25 mouse cellular contexts compared by ENCODE assay signal in the genomic region with DNA sequence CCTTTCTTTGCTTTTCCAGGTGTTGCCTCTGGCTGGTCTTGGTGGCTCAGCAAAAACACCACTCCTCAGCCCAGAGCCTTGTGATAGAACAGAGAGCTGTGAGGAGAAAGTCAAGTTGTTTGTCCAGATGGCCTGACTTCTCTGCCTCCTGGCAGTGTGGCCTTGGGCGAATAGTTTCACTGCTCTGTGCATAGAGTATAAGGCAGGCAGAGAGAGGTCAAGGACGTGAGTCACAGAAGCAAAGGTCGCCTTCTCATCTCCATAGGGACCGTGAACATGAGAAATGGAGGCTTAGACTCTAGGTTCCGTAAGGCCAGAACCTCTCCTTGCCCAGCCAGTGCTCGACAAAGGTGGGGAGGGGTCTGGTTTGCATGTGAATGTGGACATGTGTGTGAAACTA. TPM values are rescaled to one million over a fixed set of nuclear protein-coding genes. Genes with fewer than 3 reads are reported as not detected.
DNase-seq lines count a peak whose midpoint lies in the region; ATAC-seq lines count a peak whose summit lies in the region.
"Had no signal": no experiment of that assay in that cellular context is flagged by ENCODE, and none has a peak within 500 bp of the region (broad histone marks: within the 10 kb centered on the region; RNA-seq: fewer than 3 reads in every experiment).

No protein-coding gene starts in this region.

- peak; percentile 60 to 77 for DNase-seq in adrenal gland, adult (ENCODE audit: inconsistent age in 2 of 2, low spot score in 1 of 2)
- no peak for DNase-seq in adrenal gland, postnatal 14 days
- DNase-seq in adrenal gland, postnatal 25 days = peak; percentile 16
- no peak for DNase-seq in adrenal gland, adult 18-20 months (ENCODE audit: low spot score in 2 of 2)
- DNase-seq in midbrain, embryonic 11.5 days (ENCODE audit: low spot score, missing footprints) = peak; percentile 28
- no peak for DNase-seq in midbrain, embryonic 14.5 days
- DNase-seq: B cell, adult 2 months; cerebellum, adult 11-12 months; cerebellum, adult 2 months; cerebellum, adult 9-10 months; cerebellum, postnatal 10 days; cerebellum, postnatal 25 days; forebrain, postnatal 0 days had no signal

- no peaks in the 10 kb centered on the region for H3K36me3 ChIP-seq in midbrain, embryonic 11.5 days (ENCODE audit: control insufficient read depth, insufficient read depth, low read length)
- no peaks in the 10 kb centered on the region for H3K36me3 ChIP-seq in midbrain, embryonic 14.5 days (ENCODE audit: control insufficient read depth, insufficient read depth, low read length)
- H3K36me3 ChIP-seq: embryonic facial prominence, embryonic 10.5 days; embryonic facial prominence, embryonic 12.5 days; forebrain, embryonic 10.5 days; forebrain, embryonic 12.5 days; G1E had no signal

- H3K27me3 ChIP-seq in midbrain, embryonic 11.5 days (ENCODE audit: control insufficient read depth, insufficient read depth, low read length) = peaks cover 3% of the 10 kb centered on the region; the same call in 1 of the 2 replicates
- H3K27me3 ChIP-seq in midbrain, embryonic 14.5 days (ENCODE audit: control insufficient read depth, insufficient read depth, low read length) = peaks cover 14% of the 10 kb centered on the region; the same call in 1 of the 2 replicates
- H3K27me3 ChIP-seq: CH12.LX, Patski had no signal

- WGBS in midbrain, embryonic 11.5 days = 61% methylated on average over 6 of the region's 6 CpGs
- WGBS in midbrain, embryonic 14.5 days = 73% methylated on average over 6 of the region's 6 CpGs

- H3K9me3 ChIP-seq in midbrain, embryonic 11.5 days (ENCODE audit: control insufficient read depth, low read length) = no peaks in the 10 kb centered on the region
- no peaks in the 10 kb centered on the region for H3K9me3 ChIP-seq in midbrain, embryonic 14.5 days (ENCODE audit: control insufficient read depth, low read length)
- H3K9me3 ChIP-seq: embryonic facial prominence, embryonic 12.5 days; forebrain, embryonic 10.5 days; forebrain, embryonic 12.5 days; G1E had no signal

- H3K4me2 ChIP-seq in midbrain, embryonic 11.5 days = no peak overlapping the region
- H3K4me2 ChIP-seq in midbrain, embryonic 14.5 days (ENCODE audit: low read length) = no peak overlapping the region
- H3K4me2 ChIP-seq: embryonic facial prominence, embryonic 12.5 days; forebrain, embryonic 12.5 days had no signal

- no peak for ATAC-seq in midbrain, embryonic 11.5 days (ENCODE audit: low FRiP score)
- no peak for ATAC-seq in midbrain, embryonic 14.5 days (ENCODE audit: low FRiP score, low TSS enrichment)
- ATAC-seq in erythroblast, adult 5-6 weeks (replicated peaks; ENCODE audit: low FRiP score, poor library complexity, severe bottlenecking) = no peak
- ATAC-seq: activated CD4-positive, CD25-positive, alpha-beta regulatory T cell, adult 4 months; CD4-positive, CD25-positive, alpha-beta regulatory T cell, adult 4 months; forebrain, embryonic 14.5 days; forebrain, postnatal 0 days; Patski had no signal

- H3K4me1 ChIP-seq in midbrain, embryonic 11.5 days (ENCODE audit: control insufficient read depth, insufficient read depth, low read length) = no peaks in the 10 kb centered on the region
- no peaks in the 10 kb centered on the region; the same call in 1 of the 2 replicates for H3K4me1 ChIP-seq in midbrain, embryonic 14.5 days (ENCODE audit: control insufficient read depth, insufficient read depth, low read length)
- H3K4me1 ChIP-seq: embryonic facial prominence, embryonic 12.5 days had no signal

- H3K9ac ChIP-seq in midbrain, embryonic 11.5 days (ENCODE audit: low read length) = no peak overlapping the region
- no peak overlapping the region for H3K9ac ChIP-seq in midbrain, embryonic 14.5 days (replicated peaks; ENCODE audit: low read length)
- H3K9ac ChIP-seq: embryonic facial prominence, embryonic 12.5 days; forebrain, embryonic 12.5 days; forebrain, postnatal 0 days had no signal

- no peak overlapping the region for H3K27ac ChIP-seq in midbrain, embryonic 11.5 days (ENCODE audit: low read depth, low read length)
- no peak overlapping the region for H3K27ac ChIP-seq in midbrain, embryonic 14.5 days (replicated peaks; ENCODE audit: low read depth, low read length)
- H3K27ac ChIP-seq: embryonic facial prominence, embryonic 10.5 days; embryonic facial prominence, embryonic 12.5 days; forebrain, embryonic 10.5 days; forebrain, embryonic 12.5 days had no signal

- no peak overlapping the region for H3K4me3 ChIP-seq in midbrain, embryonic 11.5 days (ENCODE audit: low read depth, low read length)
- H3K4me3 ChIP-seq in midbrain, embryonic 14.5 days (replicated peaks; ENCODE audit: low read depth, low read length) = no peak overlapping the region
- H3K4me3 ChIP-seq: embryonic facial prominence, embryonic 10.5 days; embryonic facial prominence, embryonic 12.5 days; erythroblast, embryonic 14.5 days; forebrain, embryonic 10.5 days; forebrain, embryonic 12.5 days had no signal

RNA-seq across cellular contexts. Expression of a gene that starts 3.4 kb away (rescaled TPM):
- 45.8 and 48.9 TPM in 2 replicates for total RNA-seq in adrenal gland, postnatal 14 days (2021)
- total RNA-seq in adrenal gland, postnatal 25 days (2021) = 47.3 and 60.8 TPM in 2 replicates
- 10 to 100 TPM; 53.1 to 65.4 TPM for total RNA-seq in adrenal gland, adult 18-20 months (2021)
- 34.7 and 38.3 TPM in 2 replicates for polyA plus RNA-seq in midbrain, embryonic 11.5 days (2014; fragmentation: Nextera tagmentation; extraction: Ambion mirVana)
- polyA plus RNA-seq in midbrain, embryonic 14.5 days (2014; fragmentation: Nextera tagmentation; extraction: Ambion mirVana) = 13.9 and 20.0 TPM in 2 replicates
- total RNA-seq in erythroblast, adult 5-6 weeks (2015; ENCODE audit: low replicate concordance) = 0.21 TPM in 1 of 2 replicates, not detected in the other
- total RNA-seq in erythroblast, adult 5-6 weeks (2017; ENCODE audit: low replicate concordance) = 0.28 TPM in 1 of 2 replicates, not detected in the other
- total RNA-seq: G1E had no signal
- polyA plus RNA-seq: G1E had no signal

Comparison
In these comparisons a context has a peak if more than half of its experiments do, and no peak if none do; other contexts are left out.
1. DNase-seq: peak in adrenal gland, adult (2 of 2), adrenal gland, postnatal 25 days (single experiment) and midbrain, embryonic 11.5 days (single experiment); none in adrenal gland, postnatal 14 days (single experiment), adrenal gland, adult 18-20 months (0 of 2) and midbrain, embryonic 14.5 days (single experiment).
2. RNA of a gene that starts 3.4 kb away (total RNA-seq): 53.1 to 65.4 TPM in adrenal gland, adult 18-20 months, 47.3 to 60.8 TPM in adrenal gland, postnatal 25 days and 45.8 to 48.9 TPM in adrenal gland, postnatal 14 days; 0.21 to 0.28 TPM in erythroblast, adult 5-6 weeks; every median in the first group is over 10 times any median in the second.